Mouse (Mus musculus): ENCODE measurements around the gene Zdhhc14.

- TF ChIP-seq CTCF (IDR thresholded peaks at IDR 0.05; ENCODE audit: borderline replicate concordance, insufficient read depth, low read depth, low read length) (no peak), POLR2A (IDR thresholded peaks at IDR 0.05; ENCODE audit: borderline replicate concordance, insufficient read depth, low read length) (no peak)
These were observed 257.9 kb downstream of the Zdhhc14 start for GRCm38 (mm10) chr17:5750278-5750677.

Measured in cerebellum, adult 2 months (tissue).